Mouse (Mus musculus) kidney, postnatal 0 days (tissue): ENCODE measurements around the gene Zbtb20. TPM values are rescaled to one million over a fixed set of nuclear protein-coding genes. Genes with fewer than 3 reads are reported as not detected.

Source experiments
- ATAC-seq: fragments of 200-750 bp; cut with Nextera tagmentation; replicated peaks from 2 replicates; pipeline ENCODE4 v1.8.0; 2017; ENCODE audit warnings: low read depth, moderate number of reproducible peaks, moderate TSS enrichment, moderate library complexity; ENCODE audit not compliant: low FRiP score
- DNase-seq: peaks from one replicate; pipeline ENCODE4 v3.0.0-alpha.2; 2016; ENCODE audit warnings: low spot score
- H3K27ac ChIP-seq: fragments of 300-500 bp; sonication (generic); 2 replicates; pipeline ENCODE4 v1.5.1; 2014; ENCODE audit warnings: mild to moderate bottlenecking
- H3K27me3 ChIP-seq: fragments of 300-500 bp; sonication (generic); 2 replicates; pipeline ENCODE4 v1.6.1; 2014; ENCODE audit warnings: low read length, mixed read lengths; ENCODE audit not compliant: insufficient read depth
- H3K36me3 ChIP-seq: fragments of 300-500 bp; sonication (generic); 2 replicates; pipeline ENCODE4 v1.6.1; 2014; ENCODE audit warnings: low read length, mixed read lengths; ENCODE audit not compliant: insufficient read depth
- H3K4me1 ChIP-seq: fragments of 300-500 bp; sonication (generic); replicated peaks from 2 replicates; pipeline ENCODE4 v1.6.1; 2014; ENCODE audit warnings: antibody characterized with exemption, low read length, mixed read lengths; ENCODE audit not compliant: insufficient read depth
- H3K4me2 ChIP-seq: fragments of 300-500 bp; sonication (generic); 2 replicates; pipeline ENCODE4 v1.6.1; 2014; ENCODE audit warnings: mild to moderate bottlenecking, low read length, moderate library complexity, mixed read lengths
- H3K4me3 ChIP-seq: fragments of 300-500 bp; sonication (generic); replicated peaks from 2 replicates; pipeline ENCODE4 v1.5.1; 2014; ENCODE audit warnings: low read depth, low read length
- H3K9ac ChIP-seq: fragments of 300-500 bp; sonication (generic); 2 replicates; pipeline ENCODE4 v1.6.1; 2014; ENCODE audit warnings: low read depth, low read length
- H3K9me3 ChIP-seq: fragments of 300-500 bp; sonication (generic); replicated peaks from 2 replicates; pipeline ENCODE4 v1.6.1; 2016; ENCODE audit warnings: low read length, inconsistent platforms, mixed read lengths
- CTCF ChIP-seq: IDR thresholded peaks from 2 replicates; pipeline ENCODE4 v1.5.1; 2016; ENCODE audit warnings: antibody characterized with exemption, low read depth, mild to moderate bottlenecking, moderate library complexity
- WGBS: fragments of 180-500 bp; shearing (Covaris S2); extraction: QIAGEN DNeasy Blood & Tissue Kit; methylation state at CpG from one replicate; pipeline ENCODE4 v1.1.7; 2014; 5-methylcytosine and 5-hydroxymethylcytosine counted together
- polyA plus RNA-seq: library from polyadenylated mRNA; unstranded; fragments of >200 nt; fragmentation: Nextera tagmentation; extraction: Ambion mirVana; gene quantifications from 2 replicates; pipeline ENCODE4 v1.2.1, GENCODE M21; 2015

The Zbtb20 gene
- polyA plus RNA-seq, 1 experiment from 2014 or later, result 36.8 TPM

DNA sequence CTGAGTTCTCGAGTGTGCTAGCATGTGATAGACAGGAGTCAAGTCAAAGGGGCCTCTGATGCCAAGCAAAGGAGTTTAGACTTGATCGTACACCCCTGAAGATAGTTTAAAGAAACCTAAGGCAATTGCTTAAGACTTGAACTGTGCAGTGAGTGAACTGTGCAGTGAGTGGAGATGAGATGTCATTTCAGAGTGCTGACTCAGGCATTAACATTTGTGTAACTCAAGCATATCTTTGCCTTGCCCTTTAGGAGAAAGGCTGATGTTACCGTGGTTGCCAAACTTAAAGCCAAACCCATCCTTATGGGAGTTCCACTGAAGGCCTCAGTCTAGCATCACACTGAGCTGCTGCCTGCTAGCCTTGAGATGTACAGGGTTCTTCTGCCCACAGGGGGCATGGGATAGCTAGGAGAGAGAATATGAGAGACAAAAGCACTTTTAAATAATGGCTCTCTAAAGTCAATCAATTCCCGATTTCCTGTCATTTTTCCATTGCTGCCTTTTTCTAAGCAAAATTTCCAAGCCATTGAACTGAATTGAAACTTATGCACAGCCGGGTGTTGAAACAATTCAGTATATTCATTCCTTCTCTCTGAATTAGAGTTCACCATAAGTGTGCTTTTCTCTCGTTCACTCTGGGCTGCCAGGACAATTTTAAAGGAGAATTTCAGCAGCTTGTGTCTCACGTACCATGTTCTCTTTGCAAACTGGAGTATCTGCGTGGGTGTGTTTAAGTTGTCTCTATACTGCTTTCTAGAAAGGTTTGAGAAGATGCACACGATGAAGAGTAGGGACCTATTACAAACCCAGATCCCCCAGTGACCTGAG is 590.5 kb downstream of the Zbtb20 start:
- no peaks in the 10 kb centered on the region for H3K27me3 ChIP-seq
- 87% methylated on average over 9 of the region's 9 CpGs for WGBS
- DNase-seq, result no peak

DNA sequence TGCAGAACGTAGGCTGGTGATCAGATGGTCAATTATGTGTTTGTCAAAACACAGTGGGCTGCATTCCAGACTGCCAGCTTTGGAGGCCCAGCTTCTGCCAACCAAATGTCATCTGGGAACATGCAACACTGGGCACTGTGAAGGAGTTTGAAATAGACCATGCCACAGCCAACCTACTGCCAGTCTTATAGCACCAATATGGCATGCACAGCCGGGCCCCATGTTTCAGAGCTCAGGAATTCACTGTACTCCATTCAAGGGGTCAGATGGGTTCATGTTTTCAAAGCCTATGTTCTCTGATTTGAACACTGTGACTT is 591.0 kb downstream of the Zbtb20 start:
- Histone ChIP-seq H3K4me3 (no peak overlapping the region), H3K36me3 (no peaks in the 10 kb centered on the region), H3K9ac (no peak overlapping the region), H3K27me3 (no peaks in the 10 kb centered on the region), H3K4me1 (peaks cover 21% of the 10 kb centered on the region; the same call in 1 of the 2 replicates), H3K9me3 (no peaks in the 10 kb centered on the region), H3K4me2 (no peak overlapping the region), H3K27ac (no peak overlapping the region)
- no peak for ATAC-seq
- 83% methylated on average over 2 of the region's 2 CpGs for WGBS
- DNase-seq, result no peak
- no peak for TF ChIP-seq CTCF

More for the DNA sequence above, 590.5 kb downstream of the Zbtb20 start:
- no peak overlapping the region for H3K4me3 ChIP-seq
- H3K9ac ChIP-seq, result no peak overlapping the region
- H3K4me1 ChIP-seq, result peaks cover 21% of the 10 kb centered on the region; the same call in 1 of the 2 replicates
- H3K36me3 ChIP-seq, result no peaks in the 10 kb centered on the region
- TF ChIP-seq CTCF, result no peak
- ATAC-seq, result no peak
- no peak overlapping the region for H3K4me2 ChIP-seq
- no peaks in the 10 kb centered on the region for H3K9me3 ChIP-seq
- H3K27ac ChIP-seq, result no peak overlapping the region

DNA sequence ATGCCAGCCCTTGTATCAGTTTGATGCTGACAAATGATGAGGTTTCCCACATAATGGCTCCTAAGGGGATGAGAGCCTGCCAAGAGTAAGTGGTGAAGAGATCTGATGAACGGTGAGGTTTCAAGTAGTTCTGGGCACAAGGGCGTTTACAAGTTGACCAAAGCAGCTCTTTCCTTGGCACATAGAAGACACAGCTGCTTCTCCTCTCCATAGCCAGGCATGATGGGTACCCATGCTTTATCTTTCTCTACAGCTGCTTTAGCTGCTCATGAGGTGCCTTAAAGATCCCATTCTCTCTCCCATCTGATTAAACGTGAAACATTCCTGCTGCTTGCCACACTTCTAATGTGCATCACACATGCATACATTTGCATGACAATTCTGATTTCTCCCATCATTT is 595.4 kb downstream of the Zbtb20 start:
- no peak for DNase-seq
- H3K4me3 ChIP-seq, result no peak overlapping the region
- H3K4me2 ChIP-seq, result no peak overlapping the region
- WGBS, result 91% methylated on average over 3 of the region's 3 CpGs
- H3K9ac ChIP-seq, result no peak overlapping the region
- no peaks in the 10 kb centered on the region for H3K9me3 ChIP-seq
- no peak for ATAC-seq
- no peaks in the 10 kb centered on the region for H3K27me3 ChIP-seq
- TF ChIP-seq CTCF, result no peak
- H3K36me3 ChIP-seq, result no peaks in the 10 kb centered on the region
- H3K4me1 ChIP-seq, result no peaks in the 10 kb centered on the region
- no peak overlapping the region for H3K27ac ChIP-seq

DNA sequence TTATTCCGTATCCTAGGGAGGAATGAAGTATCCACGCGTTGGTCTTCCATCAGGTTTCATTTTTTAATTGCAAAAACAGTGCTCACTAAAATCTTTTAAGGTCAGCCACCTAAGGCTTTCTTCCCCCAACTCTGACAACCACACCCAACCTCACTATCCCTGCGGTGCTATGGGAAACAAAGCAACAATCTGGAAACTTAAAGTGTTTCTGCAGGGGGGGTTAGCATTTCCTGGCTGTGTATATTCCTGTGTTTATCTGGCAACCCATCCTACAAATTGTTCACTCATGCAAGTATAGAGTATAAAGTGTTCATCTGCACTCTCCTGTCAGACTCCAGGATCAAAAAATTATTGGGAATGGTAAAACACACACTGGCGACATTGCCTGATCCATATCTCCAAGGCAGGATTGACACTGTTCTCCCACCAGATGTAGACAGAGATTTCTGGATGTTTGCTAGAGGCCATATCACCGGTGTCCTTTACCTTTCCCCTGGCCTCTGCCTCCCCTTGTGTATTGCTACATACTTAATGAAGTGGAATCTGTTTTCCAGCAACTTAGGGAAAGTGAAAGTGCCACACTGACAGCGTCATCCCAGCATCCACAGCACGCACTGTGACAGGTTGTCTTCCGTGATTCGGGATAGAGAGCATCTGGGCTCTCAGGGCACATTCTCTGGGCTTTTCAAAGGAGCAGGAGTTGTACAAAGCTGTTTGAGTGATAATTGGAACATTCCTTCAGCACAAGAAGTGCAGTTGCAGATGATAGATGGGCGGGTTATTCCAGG is 599.5 kb downstream of the Zbtb20 start:
- WGBS, result 84% methylated on average over 11 of the region's 11 CpGs
- TF ChIP-seq CTCF, result no peak
- no peak overlapping the region for H3K27ac ChIP-seq

DNA sequence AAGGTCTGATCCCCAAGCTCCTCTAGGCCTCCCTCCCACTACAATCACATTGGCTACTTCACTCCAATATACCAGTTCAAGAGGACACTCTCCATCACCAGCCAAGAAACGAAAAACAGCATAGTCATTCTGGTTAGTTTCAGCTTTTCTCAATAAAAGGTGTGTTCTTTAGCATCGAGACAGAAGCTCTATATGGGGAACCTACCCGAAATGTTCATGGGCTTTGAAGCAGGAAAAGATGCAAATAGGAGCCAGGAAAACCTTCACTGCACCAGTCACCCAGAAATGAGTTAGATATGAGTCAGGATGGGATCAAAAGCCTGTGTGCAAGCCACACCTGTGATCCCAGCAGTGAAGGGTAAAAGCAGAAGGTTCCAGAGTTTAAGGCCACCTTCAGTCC is 601.2 kb downstream of the Zbtb20 start:
- 75% methylated on average over 3 of the region's 3 CpGs for WGBS
- Histone ChIP-seq H3K9me3 (no peaks in the 10 kb centered on the region), H3K4me1 (no peaks in the 10 kb centered on the region), H3K36me3 (no peaks in the 10 kb centered on the region), H3K27ac (no peak overlapping the region), H3K4me3 (no peak overlapping the region), H3K4me2 (no peak overlapping the region), H3K9ac (no peak overlapping the region), H3K27me3 (no peaks in the 10 kb centered on the region)
- DNase-seq (no peak), ATAC-seq (no peak)
- no peak for TF ChIP-seq CTCF

More for the DNA sequence above, 599.5 kb downstream of the Zbtb20 start:
- Histone ChIP-seq H3K27me3 (no peaks in the 10 kb centered on the region), H3K9me3 (no peaks in the 10 kb centered on the region), H3K4me3 (no peak overlapping the region), H3K36me3 (no peaks in the 10 kb centered on the region), H3K9ac (no peak overlapping the region), H3K4me2 (no peak overlapping the region), H3K4me1 (no peaks in the 10 kb centered on the region)
- ATAC-seq (no peak), DNase-seq (no peak)

DNA sequence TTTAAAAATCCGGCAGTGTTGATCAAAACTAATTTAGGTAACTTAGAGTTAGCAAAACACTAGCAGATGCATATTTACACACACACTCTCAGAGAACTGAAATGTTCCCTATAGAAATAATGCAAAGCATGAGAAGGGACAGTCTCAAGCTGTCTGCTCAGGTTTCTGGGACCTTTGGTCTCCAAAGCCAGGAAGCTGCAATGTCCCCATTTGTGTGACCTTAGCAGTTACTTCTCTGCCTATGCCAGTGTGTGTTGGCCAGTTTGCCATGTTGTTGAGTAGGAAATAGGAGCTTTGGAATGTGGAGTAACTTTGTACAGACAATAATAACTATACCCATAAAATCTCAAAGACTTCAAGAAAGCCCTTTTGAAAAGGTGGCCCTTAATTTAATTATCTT is 602.7 kb downstream of the Zbtb20 start:
- no peak for TF ChIP-seq CTCF
- Histone ChIP-seq H3K27me3 (no peaks in the 10 kb centered on the region), H3K4me1 (no peaks in the 10 kb centered on the region), H3K27ac (no peak overlapping the region), H3K36me3 (no peaks in the 10 kb centered on the region), H3K9me3 (no peaks in the 10 kb centered on the region), H3K4me3 (no peak overlapping the region), H3K9ac (no peak overlapping the region), H3K4me2 (no peak overlapping the region)
- WGBS, result 83% methylated on average over 1 of the region's 1 CpGs
- no peak for DNase-seq
- no peak for ATAC-seq
